Mouse (Mus musculus): Measurements from ENCODE around the gene Slc25a12. TPM values are rescaled to one million over a fixed set of nuclear protein-coding genes. Genes with fewer than 3 reads are reported as not detected.

The Slc25a12 gene
- polyA plus RNA-seq, 1 experiment from 2014 or later = 32.5 TPM

DNA sequence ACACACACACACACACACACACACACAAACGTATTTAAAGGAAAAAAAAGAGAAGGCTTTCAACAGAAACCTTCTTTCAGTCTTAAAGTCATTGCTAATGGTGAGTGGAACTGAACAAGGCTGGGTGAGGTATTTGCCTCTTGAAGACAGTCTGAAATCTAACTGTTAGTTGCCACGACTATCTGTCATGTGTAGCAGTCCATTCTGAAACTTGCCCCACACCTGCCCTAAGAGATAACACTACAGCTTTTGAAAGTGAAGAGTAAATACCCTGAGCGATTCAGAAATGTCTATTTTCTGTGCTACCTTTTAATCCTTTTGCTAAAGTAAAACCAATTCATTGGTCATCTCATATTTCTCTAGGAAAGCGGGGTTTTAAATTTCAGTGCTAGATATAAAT is 132.1 kb downstream of the Slc25a12 start:
- ATAC-seq (ENCODE audit: low read depth) = no peak
- Histone ChIP-seq H3K9me3 (ENCODE audit: control insufficient read depth, low read length) (no peaks in the 10 kb centered on the region), H3K4me3 (ENCODE audit: low read length) (no peak overlapping the region), H3K9ac (ENCODE audit: low read length) (no peak overlapping the region), H3K27ac (ENCODE audit: low read length) (no peak overlapping the region), H3K36me3 (ENCODE audit: control insufficient read depth, insufficient read depth, low read length) (peaks cover 2% of the 10 kb centered on the region; the same call in 1 of the 2 replicates), H3K4me2 (ENCODE audit: low read depth, low read length) (no peak overlapping the region), H3K27me3 (ENCODE audit: control insufficient read depth, insufficient read depth, low read depth, low read length) (no peaks in the 10 kb centered on the region), H3K4me1 (replicated peaks; ENCODE audit: control insufficient read depth, insufficient read depth, low read length) (no peaks in the 10 kb centered on the region)
- WGBS = 71% methylated on average over 4 of the region's 4 CpGs

- Histone ChIP-seq H3K4me1 (replicated peaks; ENCODE audit: control insufficient read depth, insufficient read depth, low read length) (no peaks in the 10 kb centered on the region), H3K4me2 (ENCODE audit: low read depth, low read length) (no peak overlapping the region), H3K27me3 (ENCODE audit: control insufficient read depth, insufficient read depth, low read depth, low read length) (no peaks in the 10 kb centered on the region), H3K9ac (ENCODE audit: low read length) (no peak overlapping the region), H3K27ac (ENCODE audit: low read length) (no peak overlapping the region), H3K9me3 (ENCODE audit: control insufficient read depth, low read length) (no peaks in the 10 kb centered on the region), H3K36me3 (ENCODE audit: control insufficient read depth, insufficient read depth, low read length) (peaks cover 7% of the 10 kb centered on the region), H3K4me3 (ENCODE audit: low read length) (no peak overlapping the region)
- WGBS = 67% methylated on average over 2 of the region's 2 CpGs
- no peak for ATAC-seq (ENCODE audit: low read depth)
These were observed 134.6 kb downstream of the Slc25a12 start for GRCm38 (mm10) chr2:71232976-71233375.

DNA sequence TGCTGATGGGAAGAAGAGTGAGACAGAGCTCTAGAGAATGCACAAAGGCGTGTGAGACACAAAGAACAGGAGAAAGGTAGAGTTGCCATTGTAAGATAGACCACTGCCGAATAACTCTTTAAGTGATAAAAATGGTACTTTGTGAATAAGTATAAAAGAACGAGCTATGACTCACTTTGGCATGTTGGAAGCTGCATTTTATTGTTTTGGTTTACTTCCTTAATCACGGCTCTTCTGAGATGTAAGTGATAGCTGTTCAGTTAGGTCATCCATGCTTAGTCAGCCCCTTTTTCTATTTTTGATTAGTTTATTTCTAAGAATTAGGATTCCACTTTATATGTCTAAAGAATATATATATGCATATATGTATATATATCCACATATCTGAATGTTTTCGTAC is 135.6 kb downstream of the Slc25a12 start:
- H3K4me3 ChIP-seq (ENCODE audit: low read length) = no peak overlapping the region
- no peak overlapping the region for H3K27ac ChIP-seq (ENCODE audit: low read length)
- H3K9me3 ChIP-seq (ENCODE audit: control insufficient read depth, low read length) = no peaks in the 10 kb centered on the region
- no peak overlapping the region for H3K4me2 ChIP-seq (ENCODE audit: low read depth, low read length)
- H3K4me1 ChIP-seq (replicated peaks; ENCODE audit: control insufficient read depth, insufficient read depth, low read length) = no peaks in the 10 kb centered on the region
- 85% methylated on average over 5 of the region's 5 CpGs for WGBS
- peaks cover 5% of the 10 kb centered on the region for H3K36me3 ChIP-seq (ENCODE audit: control insufficient read depth, insufficient read depth, low read length)
- no peak overlapping the region for H3K9ac ChIP-seq (ENCODE audit: low read length)
- no peaks in the 10 kb centered on the region for H3K27me3 ChIP-seq (ENCODE audit: control insufficient read depth, insufficient read depth, low read depth, low read length)
- no peak for ATAC-seq (ENCODE audit: low read depth)

DNA sequence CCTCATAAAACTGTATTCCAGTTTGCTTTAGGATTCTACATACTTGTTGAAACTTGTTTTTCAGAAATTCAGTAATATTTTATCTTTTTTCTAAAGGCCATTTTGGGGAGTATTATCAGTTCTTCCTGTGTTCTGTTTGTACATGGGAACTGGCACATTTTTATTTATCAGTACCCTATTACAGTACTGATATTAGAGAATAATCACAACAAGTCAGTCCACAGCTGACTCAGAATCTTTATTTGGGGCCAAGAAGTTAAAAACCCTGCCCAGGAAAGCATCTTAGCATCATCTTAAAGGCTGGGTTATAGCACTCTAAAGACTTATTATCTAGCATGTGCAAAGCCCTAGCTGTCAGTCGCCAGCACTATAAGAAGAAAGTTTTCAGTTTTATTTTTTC is 137.9 kb downstream of the Slc25a12 start:
- Histone ChIP-seq H3K4me1 (replicated peaks; ENCODE audit: control insufficient read depth, insufficient read depth, low read length) (no peaks in the 10 kb centered on the region), H3K27me3 (ENCODE audit: control insufficient read depth, insufficient read depth, low read depth, low read length) (no peaks in the 10 kb centered on the region), H3K36me3 (ENCODE audit: control insufficient read depth, insufficient read depth, low read length) (peaks cover 5% of the 10 kb centered on the region), H3K9me3 (ENCODE audit: control insufficient read depth, low read length) (no peaks in the 10 kb centered on the region), H3K4me2 (ENCODE audit: low read depth, low read length) (no peak overlapping the region), H3K4me3 (ENCODE audit: low read length) (no peak overlapping the region), H3K27ac (ENCODE audit: low read length) (no peak overlapping the region), H3K9ac (ENCODE audit: low read length) (no peak overlapping the region)
- no peak for ATAC-seq (ENCODE audit: low read depth)
- WGBS = 91% methylated on average over 1 of the region's 1 CpGs

DNA sequence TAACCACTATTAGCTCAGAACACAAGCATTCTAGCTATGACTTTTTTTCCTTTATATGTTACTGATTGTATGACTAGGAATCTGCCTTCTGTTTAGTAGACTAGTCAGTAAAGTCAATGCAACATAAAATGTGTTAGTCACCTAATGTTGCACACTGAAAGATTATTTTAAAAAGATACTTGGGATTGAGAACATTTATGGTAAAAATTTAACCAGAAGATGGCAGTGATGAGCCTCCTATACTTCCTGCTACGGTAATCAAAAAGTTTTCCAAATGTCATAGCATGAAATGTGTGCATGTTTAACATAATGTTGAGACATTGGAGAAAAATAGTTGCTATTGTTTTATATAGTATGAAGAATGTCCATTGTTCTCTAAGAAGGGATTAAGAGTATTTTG is 140.2 kb downstream of the Slc25a12 start:
- no peaks in the 10 kb centered on the region for H3K9me3 ChIP-seq (ENCODE audit: control insufficient read depth, low read length)
- no peak overlapping the region for H3K9ac ChIP-seq (ENCODE audit: low read length)
- H3K4me1 ChIP-seq (replicated peaks; ENCODE audit: control insufficient read depth, insufficient read depth, low read length) = no peaks in the 10 kb centered on the region
- H3K36me3 ChIP-seq (ENCODE audit: control insufficient read depth, insufficient read depth, low read length) = peaks cover 17% of the 10 kb centered on the region
- no peak overlapping the region for H3K4me3 ChIP-seq (ENCODE audit: low read length)
- WGBS = 24% methylated on average over 1 of the region's 1 CpGs
- H3K27ac ChIP-seq (ENCODE audit: low read length) = no peak overlapping the region
- ATAC-seq (ENCODE audit: low read depth) = no peak
- no peak overlapping the region for H3K4me2 ChIP-seq (ENCODE audit: low read depth, low read length)
- no peaks in the 10 kb centered on the region for H3K27me3 ChIP-seq (ENCODE audit: control insufficient read depth, insufficient read depth, low read depth, low read length)

Other genes starting within 250 kb of the Slc25a12 start
- gene Cybrd1, start 249.8 kb downstream of the Slc25a12 start, polyA plus RNA-seq (2015; fragmentation: Nextera tagmentation; extraction: Ambion mirVana) = 4.6 and 5.1 TPM in 2 replicates
- 97.9 and 104 TPM in 2 replicates for gene Dync1i2, start 156.0 kb downstream of the Slc25a12 start, polyA plus RNA-seq (2015; fragmentation: Nextera tagmentation; extraction: Ambion mirVana)
- 126 and 127 TPM in 2 replicates for gene Hat1, start 21.2 kb upstream of the Slc25a12 start, polyA plus RNA-seq (2015; fragmentation: Nextera tagmentation; extraction: Ambion mirVana)
- gene Metap1d, start 85.5 kb upstream of the Slc25a12 start, polyA plus RNA-seq (2015; fragmentation: Nextera tagmentation; extraction: Ambion mirVana) = 36.2 and 36.9 TPM in 2 replicates
- 0.24 and 0.34 TPM in 2 replicates for gene Dlx1, start 160.4 kb upstream of the Slc25a12 start, polyA plus RNA-seq (2015; fragmentation: Nextera tagmentation; extraction: Ambion mirVana)
- 0.08 and 0.14 TPM in 2 replicates for gene Dlx2, start 179.0 kb upstream of the Slc25a12 start, polyA plus RNA-seq (2015; fragmentation: Nextera tagmentation; extraction: Ambion mirVana)